Mouse (Mus musculus): ENCODE results near the gene Ppp1r9a.

The Ppp1r9a gene

DNA sequence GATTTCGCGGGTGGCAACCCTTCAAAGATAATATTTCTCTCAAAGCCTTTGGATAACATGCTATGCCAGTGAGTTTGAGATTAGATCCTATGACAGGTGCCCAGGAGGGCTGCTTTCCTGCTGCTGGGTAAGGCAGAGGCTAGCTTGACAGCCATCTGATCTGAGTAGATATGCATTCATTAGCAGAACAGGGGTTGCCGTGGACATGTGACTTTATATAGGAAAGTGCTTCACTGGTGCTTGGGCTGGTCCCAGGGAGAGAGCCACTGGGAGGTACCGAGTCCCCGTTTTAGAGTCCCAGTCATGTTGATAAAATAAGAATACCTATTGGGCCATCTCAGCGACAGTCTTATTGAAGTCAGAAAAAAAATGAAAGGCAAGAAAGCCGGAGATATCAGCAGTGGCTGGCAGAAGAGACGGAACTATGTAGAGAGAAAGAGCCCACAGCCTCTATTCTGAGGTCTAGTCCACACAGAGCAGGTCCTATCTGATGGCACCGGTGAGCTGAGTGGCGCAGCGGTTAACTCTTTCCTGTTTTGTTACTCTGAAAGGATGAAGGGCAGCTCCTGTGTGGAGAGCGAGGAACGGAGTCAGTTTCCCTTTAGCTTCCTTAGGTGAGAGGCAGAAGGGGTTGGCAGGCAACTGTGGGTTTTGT, 244.9 kb downstream of the Ppp1r9a start:
- in situ Hi-C loops (cut with MboI; ENCODE audit: unreplicated experiment in 2 of 2), result no loop called here

DNA sequence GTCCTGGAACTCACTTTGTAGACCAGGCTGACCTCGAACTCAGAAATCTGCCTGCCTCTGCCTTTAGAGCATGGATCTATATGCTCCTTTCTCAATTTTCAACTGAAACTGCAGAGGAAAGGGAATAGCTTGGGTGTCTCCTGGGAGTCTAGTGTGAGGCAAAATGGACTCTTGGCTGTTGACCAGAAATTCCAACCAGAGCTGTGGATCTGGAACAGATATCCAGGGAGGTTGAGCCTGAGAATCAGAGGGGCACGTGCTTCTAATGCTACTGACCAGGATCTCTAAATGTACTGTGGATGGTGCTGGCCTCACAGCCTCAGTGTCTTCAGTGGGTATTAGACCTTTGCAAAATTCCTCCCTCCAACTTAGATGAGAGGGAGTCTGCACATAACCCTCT, 247.2 kb downstream of the Ppp1r9a start:
- in situ Hi-C loops (cut with MboI; ENCODE audit: unreplicated experiment in 2 of 2), result no loop called here

DNA sequence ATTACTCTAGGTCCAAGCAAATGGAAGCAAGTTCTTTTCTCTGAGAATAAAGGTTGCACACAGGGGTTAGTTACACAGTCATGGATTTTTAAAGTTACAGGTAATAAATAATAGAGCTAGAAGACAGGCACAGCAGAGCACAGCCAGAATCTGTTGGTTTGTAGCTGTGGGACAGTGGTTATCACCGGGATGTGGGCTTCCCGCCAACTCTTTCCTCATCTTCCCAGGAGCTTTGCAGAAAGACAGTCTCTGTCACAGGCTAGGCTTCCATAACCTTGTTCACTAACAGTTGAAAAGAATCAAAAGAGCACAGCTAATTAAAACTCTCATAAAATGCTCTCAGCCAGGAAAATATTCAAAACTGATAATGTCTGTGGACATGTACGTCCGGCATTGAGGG, 248.5 kb downstream of the Ppp1r9a start:
- in situ Hi-C loops (cut with MboI; ENCODE audit: unreplicated experiment in 2 of 2), result no loop called here

DNA sequence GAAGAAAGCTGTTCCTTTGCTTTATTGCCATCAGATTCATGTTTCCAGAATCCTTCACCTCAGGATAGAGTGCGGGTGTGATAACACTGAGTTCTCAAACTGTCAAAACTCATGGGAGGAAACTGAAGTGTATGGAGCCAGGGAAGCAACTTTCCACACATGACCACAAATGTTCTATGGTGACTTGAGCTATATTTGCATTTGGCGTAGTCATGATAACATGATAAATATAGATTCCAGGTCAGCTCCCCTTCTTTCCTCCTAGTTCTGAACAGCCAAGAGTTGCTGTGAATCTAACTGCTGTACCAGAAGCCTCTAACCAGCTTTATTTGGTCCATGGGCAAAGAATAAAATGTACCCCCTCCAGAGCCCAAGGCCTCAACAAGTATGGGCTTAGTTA, 249.5 kb downstream of the Ppp1r9a start:
- in situ Hi-C loops (cut with MboI; ENCODE audit: unreplicated experiment in 2 of 2), result no loop called here

DNA sequence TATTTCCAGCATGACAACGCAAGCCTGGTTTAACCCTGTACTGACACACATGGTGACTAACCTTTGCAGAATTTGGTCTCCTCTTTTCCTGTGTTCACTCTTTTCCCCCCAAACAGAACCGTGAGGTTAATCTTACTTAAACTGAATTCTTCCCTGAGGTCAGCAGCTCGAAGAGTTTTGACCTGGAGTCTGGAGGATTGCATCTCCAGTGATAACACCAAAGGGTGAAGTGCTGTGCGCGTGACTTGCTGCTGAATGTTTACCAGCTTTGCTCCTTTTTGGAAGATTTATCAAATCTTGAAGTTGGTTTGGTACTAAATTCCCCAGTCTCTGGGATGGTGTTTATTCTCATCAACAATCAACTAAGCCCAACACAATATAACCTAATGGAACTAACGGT, 252.1 kb downstream of the Ppp1r9a start:
- in situ Hi-C loops (cut with MboI; ENCODE audit: unreplicated experiment in 2 of 2), result no loop called here

DNA sequence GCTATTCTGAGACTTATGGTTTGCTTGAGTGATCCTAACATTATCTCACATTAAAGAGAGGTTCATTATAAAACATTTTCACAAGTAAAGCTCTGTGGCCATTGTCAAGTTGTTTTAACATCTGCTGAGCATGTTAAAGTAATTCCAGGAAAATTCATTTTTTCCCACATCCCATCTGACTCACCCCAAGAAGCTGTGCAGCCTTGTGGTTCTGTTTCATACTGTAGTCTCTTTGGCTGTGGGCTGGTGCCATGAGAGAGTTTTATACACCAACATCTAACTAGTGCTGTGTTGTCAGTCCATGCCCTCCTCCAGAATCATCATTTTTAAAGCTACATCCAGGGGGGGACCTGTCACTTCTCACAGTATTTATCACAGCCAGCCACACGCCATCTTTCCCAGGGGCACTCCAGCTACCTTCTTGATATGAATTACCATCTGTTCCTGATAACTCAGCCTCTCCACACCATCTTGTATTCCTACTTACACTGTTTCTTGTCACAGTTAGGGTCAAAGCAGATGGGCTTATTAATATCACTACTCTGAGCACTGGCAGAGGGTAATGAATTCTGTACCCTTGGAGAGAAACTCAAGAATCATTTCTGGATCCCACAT, 252.7 kb downstream of the Ppp1r9a start:
- in situ Hi-C loops (cut with MboI; ENCODE audit: unreplicated experiment in 2 of 2), result no loop called here

DNA sequence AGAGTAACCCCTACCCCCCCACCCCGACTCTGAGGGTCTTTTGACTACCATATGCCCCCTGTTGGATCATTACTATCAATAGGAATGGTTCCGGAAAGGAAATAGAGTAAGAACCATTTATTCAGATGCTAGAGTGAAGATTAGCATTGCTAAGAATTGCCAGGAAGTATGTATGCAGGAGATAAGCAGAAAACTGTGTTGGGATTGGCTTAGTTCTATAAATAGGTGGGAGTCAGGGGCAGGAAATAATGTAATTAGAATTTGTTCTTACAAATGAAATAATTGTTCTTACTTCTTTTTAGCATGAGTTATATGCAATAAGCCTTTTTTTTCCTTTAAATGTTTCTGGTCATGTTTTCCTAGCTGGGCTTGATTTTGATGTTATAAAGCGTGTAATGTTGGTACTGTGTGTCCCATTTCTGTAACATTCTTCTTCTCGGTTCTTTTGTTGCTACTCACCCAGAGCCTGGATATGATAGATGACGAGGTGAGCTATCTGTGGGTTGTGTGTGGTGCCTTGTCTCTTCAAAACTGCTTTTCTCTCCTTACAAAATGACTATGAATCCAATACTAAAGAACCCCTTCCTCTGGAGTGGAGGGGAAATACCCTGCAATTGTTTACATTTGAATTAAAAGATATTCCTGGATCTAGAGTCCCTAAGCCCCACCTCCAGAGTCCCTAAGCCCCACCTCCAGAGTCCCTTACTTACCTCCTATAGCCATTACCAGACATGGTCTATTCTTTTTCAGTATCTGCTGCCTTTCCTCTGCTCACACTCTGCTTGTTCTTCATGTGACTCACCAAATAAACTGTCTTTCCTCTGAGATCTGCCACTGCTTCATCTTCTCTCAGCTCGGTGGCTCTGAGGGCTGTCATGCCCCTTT, 254.1 kb downstream of the Ppp1r9a start:
- in situ Hi-C loops (cut with MboI; ENCODE audit: unreplicated experiment in 2 of 2), result no loop called here

DNA sequence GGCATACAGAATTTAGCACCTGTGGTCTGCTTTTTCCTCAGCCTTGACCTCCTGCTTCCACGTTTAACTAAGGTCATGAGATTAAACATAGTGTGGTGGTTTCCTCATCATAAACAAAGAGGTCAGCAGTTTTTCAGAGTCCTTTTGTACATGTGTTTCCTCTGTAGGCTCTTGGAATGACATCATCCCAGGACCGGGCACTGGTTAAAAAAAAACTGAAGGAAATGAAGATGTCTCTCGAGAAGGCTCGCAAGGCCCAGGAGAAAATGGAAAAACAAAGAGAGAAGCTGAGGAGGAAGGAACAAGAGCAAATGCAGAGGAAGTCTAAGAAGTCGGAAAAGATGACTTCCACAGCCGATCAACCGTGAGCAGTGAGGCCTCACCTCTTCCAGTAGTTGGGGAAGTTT, 256.7 kb downstream of the Ppp1r9a start:
- in situ Hi-C loops (cut with MboI; ENCODE audit: unreplicated experiment in 2 of 2), result no loop called here

DNA sequence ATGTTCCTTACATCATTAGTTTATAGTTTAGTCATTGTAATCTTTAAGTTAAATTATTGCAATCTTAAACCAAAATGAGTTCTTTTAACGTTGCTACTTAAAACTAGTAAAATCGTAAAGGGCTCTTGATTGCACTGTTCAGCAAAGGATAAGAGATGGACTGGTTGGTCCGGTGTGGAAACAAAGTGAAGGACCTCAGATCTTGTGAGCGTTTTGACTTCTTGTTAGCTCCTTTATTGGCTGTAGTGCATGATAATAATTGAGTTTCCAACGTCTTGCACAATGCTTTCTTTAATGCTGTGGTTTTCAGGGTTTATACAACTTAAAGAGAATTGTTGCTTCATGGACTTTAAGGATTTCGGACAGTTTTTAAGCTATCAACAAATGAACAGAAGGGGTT, 259.3 kb downstream of the Ppp1r9a start:
- in situ Hi-C loops (cut with MboI; ENCODE audit: unreplicated experiment in 2 of 2), result no loop called here

DNA sequence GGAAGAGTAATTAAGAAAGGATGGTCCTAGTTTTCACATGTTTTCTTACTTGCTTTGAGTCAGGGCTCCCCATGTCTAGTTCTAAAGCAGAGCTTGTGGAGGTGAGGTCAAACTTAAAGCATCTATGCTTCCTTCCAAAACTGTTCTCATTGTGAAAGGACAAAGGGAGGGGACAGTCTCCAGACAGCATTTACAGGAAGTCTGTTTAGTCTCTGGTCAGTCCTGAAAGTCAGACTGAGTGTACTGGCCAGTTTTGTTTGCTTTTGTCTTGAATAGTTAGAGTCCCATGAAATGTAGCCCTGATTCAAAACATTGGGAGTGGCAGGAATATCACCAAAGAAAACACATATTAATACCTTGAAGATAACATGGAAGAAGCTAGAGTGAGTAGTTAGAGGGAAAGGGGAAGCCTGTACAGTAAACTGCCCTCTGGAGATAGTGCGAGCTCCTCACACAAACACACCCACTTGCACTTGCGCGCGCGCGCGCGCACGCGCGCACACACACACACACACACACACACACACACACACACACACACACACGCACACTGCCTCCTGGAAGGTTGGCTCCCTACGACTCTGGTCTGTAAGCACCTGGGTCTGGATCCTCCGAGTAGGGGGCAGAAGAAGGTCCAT, 260.9 kb downstream of the Ppp1r9a start:
- in situ Hi-C loops (cut with MboI; ENCODE audit: unreplicated experiment in 2 of 2), result no loop called here

DNA sequence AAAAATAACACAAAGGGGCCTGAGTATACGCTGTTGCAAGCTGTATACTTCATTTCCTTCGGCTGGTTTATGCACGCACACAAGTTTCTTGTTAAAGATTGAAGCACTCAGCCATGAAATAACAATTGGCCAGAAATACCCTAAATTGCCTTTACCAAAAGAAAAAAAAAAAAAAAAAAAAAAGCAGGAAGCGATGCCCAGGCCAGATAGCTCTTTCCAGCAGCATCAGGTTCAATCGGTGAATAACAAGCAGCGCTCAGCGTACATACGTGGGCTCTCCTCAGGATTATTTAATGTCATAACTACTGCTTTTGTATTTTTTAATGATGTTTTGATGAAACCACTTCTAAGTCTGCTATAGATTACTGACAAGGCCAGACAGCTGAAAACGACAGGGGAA, 262.1 kb downstream of the Ppp1r9a start:
- in situ Hi-C loops (cut with MboI; ENCODE audit: unreplicated experiment in 2 of 2), result no loop called here

DNA sequence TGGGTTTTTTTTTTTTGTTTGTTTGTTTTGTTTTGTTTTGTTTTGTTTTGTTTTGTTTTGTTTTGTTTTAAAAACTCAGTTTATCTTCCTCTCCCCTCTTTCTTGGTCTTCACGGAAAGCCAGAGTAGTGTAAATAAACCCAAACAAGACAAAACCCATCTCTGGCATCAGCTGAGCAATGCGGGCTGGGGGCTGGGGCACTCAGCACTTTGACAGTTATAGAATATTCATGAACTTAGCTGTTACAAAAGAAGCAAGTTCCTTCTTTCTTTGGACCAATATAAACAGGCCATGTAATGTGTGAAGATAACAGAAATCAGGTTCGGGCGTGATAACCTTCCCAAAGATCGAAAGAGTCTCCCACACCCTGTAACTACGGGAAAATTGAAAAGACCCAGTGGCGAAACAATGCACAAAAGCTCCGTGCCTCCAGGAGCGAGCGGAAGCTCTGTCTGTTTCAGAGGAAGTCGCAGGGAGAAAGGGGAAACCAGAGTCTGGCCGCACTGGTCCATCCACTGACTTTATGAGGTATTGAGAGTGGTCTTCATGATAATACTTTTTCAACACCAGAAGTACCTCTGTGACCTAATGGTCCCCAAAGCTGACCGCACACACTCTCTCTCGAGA, 264.4 kb downstream of the Ppp1r9a start:
- in situ Hi-C loops (cut with MboI; ENCODE audit: unreplicated experiment in 2 of 2), result no loop called here

DNA sequence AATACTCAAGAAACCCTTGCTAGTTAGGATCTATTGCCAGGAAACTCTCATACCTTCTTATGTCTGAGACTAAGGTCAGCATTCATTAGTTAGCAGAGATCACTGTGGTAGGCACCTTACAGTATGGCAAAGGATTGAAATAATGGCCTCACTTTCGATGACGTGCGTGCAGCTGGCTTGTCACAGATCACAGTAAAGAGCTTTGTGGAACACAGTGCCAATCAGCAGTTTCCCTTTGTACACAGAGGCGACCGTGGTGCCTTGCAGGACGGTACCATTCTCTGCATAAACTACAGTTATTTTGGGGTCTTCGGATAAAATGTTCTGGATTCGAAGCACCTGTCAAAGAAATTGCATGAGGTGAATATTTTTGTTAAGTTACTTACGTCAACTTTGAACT, 265.4 kb downstream of the Ppp1r9a start:
- in situ Hi-C loops (cut with MboI; ENCODE audit: unreplicated experiment in 2 of 2), result no loop called here

DNA sequence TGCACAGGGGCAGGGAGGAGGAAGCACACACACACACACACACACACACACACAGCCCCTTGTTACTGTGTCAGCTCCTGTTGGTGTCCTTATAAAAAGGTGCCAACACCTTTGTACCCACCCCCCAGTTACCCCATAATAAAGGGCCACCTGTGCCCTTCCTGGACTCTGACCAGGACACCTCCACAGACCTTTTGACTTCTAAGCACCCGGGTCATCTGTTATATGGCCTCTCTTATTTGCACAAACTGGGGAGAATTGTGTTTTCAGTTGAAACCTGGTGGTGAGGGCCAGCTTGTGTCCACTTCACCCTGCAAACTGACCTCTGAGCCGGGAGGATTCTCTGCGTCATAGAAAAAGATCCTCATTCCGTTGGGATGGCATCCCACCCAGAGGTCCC, 268.7 kb downstream of the Ppp1r9a start:
- in situ Hi-C loops (cut with MboI; ENCODE audit: unreplicated experiment in 2 of 2), result no loop called here

DNA sequence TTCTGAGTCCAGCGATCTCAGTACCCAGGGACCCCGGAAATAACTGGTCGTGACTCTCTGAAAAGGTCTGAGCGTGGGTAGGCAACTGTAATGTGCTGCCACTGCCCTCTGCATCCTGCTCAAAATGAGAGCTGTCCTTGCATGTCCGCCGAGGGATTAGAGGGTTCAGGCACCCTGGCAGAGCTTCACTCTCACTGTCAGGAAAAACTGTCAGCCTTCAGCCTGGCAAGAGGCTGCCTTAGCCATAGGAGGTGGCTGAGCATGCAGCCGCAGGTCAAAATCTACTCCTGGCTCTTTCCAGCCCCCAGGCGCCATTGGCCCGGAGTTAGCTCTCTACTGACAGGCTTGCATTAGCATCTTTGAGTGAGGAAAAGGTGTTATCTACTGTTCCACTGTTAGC, 269.9 kb downstream of the Ppp1r9a start:
- in situ Hi-C loops (cut with MboI; ENCODE audit: unreplicated experiment in 2 of 2), result no loop called here

DNA sequence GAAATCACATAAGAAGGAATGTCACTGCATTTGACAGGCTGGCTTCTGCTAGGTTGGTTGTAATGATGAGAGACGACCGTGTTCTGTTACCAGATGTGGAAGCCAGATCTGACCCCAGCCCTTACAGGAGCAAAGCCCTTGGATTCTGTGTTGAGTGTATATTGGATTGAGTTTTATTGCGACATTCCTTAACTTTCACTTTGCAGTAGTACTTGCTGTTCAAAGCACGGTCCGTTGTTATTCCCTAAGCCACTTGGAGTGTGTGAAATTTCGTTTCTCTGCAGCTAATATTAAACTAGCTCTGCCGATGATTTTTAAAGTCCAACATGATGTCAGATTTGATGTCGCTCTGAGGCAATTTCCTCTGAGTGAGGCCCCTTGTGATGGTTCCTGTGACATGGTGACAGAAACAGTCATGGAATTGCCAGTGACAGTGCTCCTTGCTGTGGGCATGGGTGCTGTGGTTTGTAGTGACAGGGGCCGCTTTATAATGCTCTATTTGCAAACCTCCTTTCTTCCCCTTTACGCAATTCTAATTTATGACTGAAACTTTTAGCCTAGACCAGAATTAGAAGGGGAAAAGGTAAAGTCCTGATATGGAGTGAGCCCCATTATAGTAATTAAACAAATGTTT, 271.6 kb downstream of the Ppp1r9a start:
- in situ Hi-C loops (cut with MboI; ENCODE audit: unreplicated experiment in 2 of 2), result no loop called here

DNA sequence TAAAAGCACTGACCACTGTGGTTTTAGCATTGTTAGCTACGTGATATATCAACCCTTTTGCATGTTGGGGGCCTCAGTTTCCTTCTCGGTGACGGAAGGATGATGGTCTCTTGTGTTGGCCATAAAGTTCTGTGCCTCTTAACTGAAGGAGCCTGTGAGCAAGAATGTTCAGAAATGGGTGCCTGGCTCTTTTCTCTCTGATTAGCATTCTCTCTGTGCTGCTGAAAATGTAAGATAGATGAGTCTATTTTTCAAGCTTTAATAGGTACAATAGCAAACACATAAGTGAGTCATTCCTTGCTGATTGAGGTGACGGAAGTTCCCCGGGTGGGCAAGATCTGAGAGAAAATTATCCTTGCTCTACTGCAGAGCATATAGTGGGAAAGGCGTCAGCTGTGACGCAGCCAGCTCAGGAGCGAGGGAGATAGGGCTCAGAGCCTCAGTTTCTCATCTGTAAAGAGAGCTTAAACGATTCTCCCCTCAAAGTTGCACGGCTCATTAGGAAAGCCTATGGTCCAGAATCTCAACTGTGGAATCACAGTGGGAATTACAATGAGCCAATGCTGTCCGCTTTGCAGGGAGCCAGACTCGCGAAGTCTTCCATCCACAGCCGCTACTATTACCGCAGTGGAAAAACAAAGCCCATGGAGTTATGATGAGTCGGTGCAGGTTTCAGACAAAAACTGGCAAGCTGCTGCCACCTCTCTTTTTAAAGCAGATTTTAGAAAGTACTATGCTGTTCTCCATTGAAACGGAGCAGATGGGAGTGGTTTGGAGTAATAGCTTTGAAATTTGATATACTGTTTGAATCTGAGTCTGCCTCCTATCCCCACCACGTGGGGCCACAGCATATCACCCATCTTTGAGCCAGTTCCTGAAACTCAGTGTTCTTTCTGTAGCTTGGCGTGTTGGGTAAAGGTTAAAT, 275.5 kb downstream of the Ppp1r9a start:
- in situ Hi-C loops (cut with MboI; ENCODE audit: unreplicated experiment in 2 of 2), result no loop called here

DNA sequence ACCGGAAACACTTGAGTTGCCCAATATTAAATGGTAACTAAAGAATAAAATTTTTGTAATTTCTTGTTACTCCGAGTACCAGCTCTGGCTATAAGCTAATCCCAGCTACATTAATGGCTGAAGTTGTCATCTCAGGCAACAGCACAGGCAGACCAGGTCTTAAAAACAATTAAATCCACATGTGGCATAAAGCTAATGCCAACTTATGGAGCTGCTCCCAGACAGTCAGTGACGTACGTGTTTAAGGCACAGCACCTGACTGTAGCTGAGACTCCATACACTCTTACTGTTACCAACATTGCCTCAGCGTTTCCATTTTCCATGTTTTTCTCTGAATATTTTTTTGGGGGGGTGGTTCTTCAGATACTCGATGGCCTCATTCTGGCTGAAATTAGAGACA, 276.5 kb downstream of the Ppp1r9a start:
- in situ Hi-C loops (cut with MboI; ENCODE audit: unreplicated experiment in 2 of 2), result no loop called here

DNA sequence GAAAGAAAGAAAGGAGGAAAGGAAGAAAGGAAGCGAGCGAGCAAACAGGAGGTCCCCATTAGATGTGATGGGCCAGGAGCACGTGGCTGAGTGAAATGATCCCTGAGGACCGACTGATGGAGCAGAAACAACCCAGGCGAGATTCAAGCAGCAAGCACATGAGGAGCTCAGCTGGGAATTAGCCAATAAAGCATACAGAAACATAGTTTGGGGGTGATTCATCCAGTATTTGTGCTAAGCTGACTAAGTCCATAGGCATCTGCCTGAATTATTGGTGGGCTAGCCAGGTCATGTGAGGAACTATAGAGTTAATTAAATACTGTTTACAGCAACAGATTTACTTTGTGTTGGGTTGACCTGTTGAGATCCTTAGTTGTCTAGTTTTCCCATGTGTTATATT, 277.9 kb downstream of the Ppp1r9a start:
- in situ Hi-C loops (cut with MboI; ENCODE audit: unreplicated experiment in 2 of 2), result no loop called here
